In the genomic region with DNA sequence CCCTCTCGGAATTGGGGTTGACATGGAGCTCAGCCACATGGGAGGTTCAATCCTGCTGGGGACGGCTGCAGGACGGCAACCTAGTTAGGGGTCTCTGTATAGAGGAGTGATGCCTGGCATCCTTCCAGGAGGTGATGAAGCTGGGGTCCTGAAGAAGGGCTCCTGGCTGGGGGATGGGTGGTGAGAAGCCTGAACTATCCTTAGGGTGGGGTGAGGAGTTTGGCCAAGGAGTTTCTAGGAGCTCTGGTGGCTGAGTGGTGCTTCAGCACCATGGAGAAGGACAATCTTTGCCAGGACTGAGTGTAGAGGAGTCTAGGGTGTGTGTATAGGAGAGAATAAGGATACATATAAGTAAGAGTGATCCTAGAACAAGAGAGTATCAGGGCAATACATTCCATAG, we compare ENCODE assay signal across 9 mouse cellular contexts. TPM values are rescaled to one million over a fixed set of nuclear protein-coding genes. Genes with fewer than 3 reads are reported as not detected.
DNase-seq lines count a peak whose midpoint lies in the region; ATAC-seq and TF ChIP-seq lines count a peak whose summit lies in the region.
"Had no signal": no experiment of that assay in that cellular context is flagged by ENCODE, and none has a peak within 500 bp of the region (broad histone marks: within the 10 kb centered on the region; RNA-seq: fewer than 3 reads in every experiment).

No protein-coding gene starts in this region.

- H3K27ac ChIP-seq in kidney, embryonic 15.5 days, result no peak overlapping the region
- no peak overlapping the region for H3K27ac ChIP-seq in forebrain, embryonic 13.5 days
- no peak overlapping the region for H3K27ac ChIP-seq in midbrain, embryonic 11.5 days (ENCODE audit: low read depth, low read length)
- no peak overlapping the region for H3K27ac ChIP-seq in gastrocnemius, adult 2 months

- WGBS in kidney, embryonic 15.5 days, result 30% methylated on average over 3 of the region's 3 CpGs
- WGBS in forebrain, embryonic 13.5 days, result 4% methylated on average over 3 of the region's 3 CpGs
- 21% methylated on average over 3 of the region's 3 CpGs for WGBS in midbrain, embryonic 11.5 days

- ATAC-seq in kidney, embryonic 15.5 days (replicated peaks; ENCODE audit: low FRiP score), result no peak
- peak; percentile 5 for ATAC-seq in forebrain, embryonic 13.5 days
- no peak for ATAC-seq in midbrain, embryonic 11.5 days (ENCODE audit: low FRiP score)

- intact Hi-C loops in gastrocnemius, adult 2 months (cut with DNase I), result no loop called here

- DNase-seq in kidney, postnatal 14 days, result peak; percentile 20
- peak; percentile 77 for DNase-seq in NIH3T3 (ENCODE audit: low read depth)
- DNase-seq in midbrain, embryonic 11.5 days (ENCODE audit: low spot score, missing footprints), result peak; percentile 89
- no peak for DNase-seq in gastrocnemius, postnatal 25 days
- no peak for DNase-seq in gastrocnemius, adult 2 months
- DNase-seq in ovary, postnatal 14 days (ENCODE audit: low spot score), result no peak

- H3K4me1 ChIP-seq in kidney, embryonic 15.5 days, result peaks cover 6% of the 10 kb centered on the region; the same call in 1 of the 2 replicates
- peaks cover 65% of the 10 kb centered on the region for H3K4me1 ChIP-seq in forebrain, embryonic 13.5 days
- H3K4me1 ChIP-seq in midbrain, embryonic 11.5 days (ENCODE audit: control insufficient read depth, insufficient read depth, low read length), result peaks cover 9% of the 10 kb centered on the region; the same call in 1 of the 2 replicates

- no peaks in the 10 kb centered on the region for H3K9me3 ChIP-seq in kidney, embryonic 15.5 days (replicated peaks)
- H3K9me3 ChIP-seq in forebrain, embryonic 13.5 days (replicated peaks), result no peaks in the 10 kb centered on the region
- no peaks in the 10 kb centered on the region for H3K9me3 ChIP-seq in midbrain, embryonic 11.5 days (ENCODE audit: control insufficient read depth, low read length)

- H3K9ac ChIP-seq in kidney, embryonic 15.5 days, result no peak overlapping the region
- peak overlapping the region; percentile 61 for H3K9ac ChIP-seq in forebrain, embryonic 13.5 days
- no peak overlapping the region for H3K9ac ChIP-seq in midbrain, embryonic 11.5 days (ENCODE audit: low read length)

- no peak overlapping the region for H3K4me2 ChIP-seq in kidney, embryonic 15.5 days
- peak overlapping the region; percentile 56 for H3K4me2 ChIP-seq in forebrain, embryonic 13.5 days
- peak overlapping the region; percentile 30; the same call in 1 of the 2 replicates for H3K4me2 ChIP-seq in midbrain, embryonic 11.5 days

- no peak overlapping the region for H3K4me3 ChIP-seq in kidney, embryonic 15.5 days (replicated peaks)
- H3K4me3 ChIP-seq in forebrain, embryonic 13.5 days, result peak overlapping the region; percentile 31
- no peak overlapping the region for H3K4me3 ChIP-seq in midbrain, embryonic 11.5 days (ENCODE audit: low read depth, low read length)
- H3K4me3 ChIP-seq in gastrocnemius, adult 2 months, result no peak overlapping the region

- TF ChIP-seq CTCF in gastrocnemius, adult 2 months (IDR thresholded peaks at IDR 0.05), result no peak

- H3K27me3 ChIP-seq in kidney, embryonic 15.5 days, result peaks cover 27% of the 10 kb centered on the region
- H3K27me3 ChIP-seq in forebrain, embryonic 13.5 days, result peaks cover 31% of the 10 kb centered on the region
- peaks cover 6% of the 10 kb centered on the region for H3K27me3 ChIP-seq in midbrain, embryonic 11.5 days (ENCODE audit: control insufficient read depth, insufficient read depth, low read length)

- H3K36me3 ChIP-seq in kidney, embryonic 15.5 days, result no peaks in the 10 kb centered on the region
- no peaks in the 10 kb centered on the region for H3K36me3 ChIP-seq in forebrain, embryonic 13.5 days (ENCODE audit: poor library complexity, severe bottlenecking)
- H3K36me3 ChIP-seq in midbrain, embryonic 11.5 days (ENCODE audit: control insufficient read depth, insufficient read depth, low read length), result no peaks in the 10 kb centered on the region

RNA-seq across cellular contexts. Expression of a gene that starts 0.6 kb away (rescaled TPM):
- 37.3 and 39.5 TPM in 2 replicates for polyA plus RNA-seq in kidney, embryonic 15.5 days (2015; fragmentation: Nextera tagmentation; extraction: Ambion mirVana)
- 26.2 and 32.2 TPM in 2 replicates for polyA plus RNA-seq in forebrain, embryonic 13.5 days (2015; fragmentation: Nextera tagmentation; extraction: Ambion mirVana)
- 11.1 and 13.0 TPM in 2 replicates for polyA plus RNA-seq in midbrain, embryonic 11.5 days (2014; fragmentation: Nextera tagmentation; extraction: Ambion mirVana)
- total RNA-seq in gastrocnemius, postnatal 25 days (2021), result 10 to 100 TPM; 14.8 to 26.3 TPM
- 10 to 100 TPM; 21.2 to 28.5 TPM for total RNA-seq in gastrocnemius, adult 2 months (2021)

RNA-seq across cellular contexts. Expression of a gene that starts 11.4 kb away (rescaled TPM):
- polyA plus RNA-seq in kidney, embryonic 15.5 days (2015; fragmentation: Nextera tagmentation; extraction: Ambion mirVana), result 0.14 and 0.21 TPM in 2 replicates
- polyA plus RNA-seq in forebrain, embryonic 13.5 days (2015; fragmentation: Nextera tagmentation; extraction: Ambion mirVana), result not detected in 2 replicates
- not detected in 2 replicates for polyA plus RNA-seq in midbrain, embryonic 11.5 days (2014; fragmentation: Nextera tagmentation; extraction: Ambion mirVana)
- 1 to 10 TPM in 1 of 2 experiments, not detected in 1; 5.7 TPM for total RNA-seq in gastrocnemius, postnatal 25 days (2021)
- total RNA-seq in gastrocnemius, adult 2 months (2021), result not detected
- polyA plus RNA-seq: gonadal fat pad, adult 2 months had no signal

Comparison
In these comparisons a context has a peak if more than half of its experiments do, and no peak if none do; other contexts are left out.
1. DNase-seq: peak in kidney, postnatal 14 days (single experiment), NIH3T3 (single experiment) and midbrain, embryonic 11.5 days (single experiment); none in gastrocnemius, postnatal 25 days (single experiment), gastrocnemius, adult 2 months (single experiment) and ovary, postnatal 14 days (single experiment).